Mouse (Mus musculus): ENCODE data around the gene Vwa8. TPM values are rescaled to one million over a fixed set of nuclear protein-coding genes. Genes with fewer than 3 reads are reported as not detected.

Vwa8 gene
- polyA plus RNA-seq, 1 experiment: 8.7 TPM

DNA sequence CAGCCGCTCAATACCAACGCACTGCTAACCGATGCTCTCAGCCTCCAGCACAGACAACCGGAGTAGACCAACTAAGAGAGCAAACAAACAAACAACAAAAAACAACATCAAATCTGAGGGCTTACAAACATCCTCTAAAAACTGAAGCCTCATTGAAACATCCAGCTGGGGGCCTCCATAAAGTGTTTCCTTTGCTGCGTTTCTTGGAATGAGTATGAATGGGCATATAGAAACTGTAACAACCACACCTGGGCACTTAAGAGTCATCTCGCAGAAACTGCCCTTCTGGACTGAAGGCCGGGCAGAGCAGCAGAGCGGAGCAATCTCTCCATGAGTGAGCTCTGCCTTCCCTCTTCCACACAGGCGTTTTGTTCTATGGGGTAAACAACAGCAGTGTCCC, 186.7 kb downstream of the Vwa8 start:
- Histone ChIP-seq H3K27me3 (ENCODE audit: control insufficient read depth, insufficient read depth, low read length) (no peaks in the 10 kb centered on the region), H3K4me1 (replicated peaks; ENCODE audit: control insufficient read depth, insufficient read depth, low read length) (no peaks in the 10 kb centered on the region), H3K27ac (ENCODE audit: control insufficient read depth, insufficient read depth, low read length) (no peak overlapping the region), H3K4me3 (ENCODE audit: control insufficient read depth, insufficient read depth, low read length) (no peak overlapping the region), H3K36me3 (ENCODE audit: control insufficient read depth, insufficient read depth, low read length) (no peaks in the 10 kb centered on the region)
- 96% methylated on average over 9 of the region's 9 CpGs for WGBS
- no peak for TF ChIP-seq CTCF (IDR thresholded peaks at IDR 0.05; ENCODE audit: borderline replicate concordance, control insufficient read depth, extremely low read depth, insufficient read depth, low read length, poor library complexity)
- TF ChIP-seq POLR2A (IDR thresholded peaks at IDR 0.05; ENCODE audit: control insufficient read depth, extremely low read depth, insufficient read depth, low read length, poor library complexity): no peak
- DNase-seq: no peak

DNA sequence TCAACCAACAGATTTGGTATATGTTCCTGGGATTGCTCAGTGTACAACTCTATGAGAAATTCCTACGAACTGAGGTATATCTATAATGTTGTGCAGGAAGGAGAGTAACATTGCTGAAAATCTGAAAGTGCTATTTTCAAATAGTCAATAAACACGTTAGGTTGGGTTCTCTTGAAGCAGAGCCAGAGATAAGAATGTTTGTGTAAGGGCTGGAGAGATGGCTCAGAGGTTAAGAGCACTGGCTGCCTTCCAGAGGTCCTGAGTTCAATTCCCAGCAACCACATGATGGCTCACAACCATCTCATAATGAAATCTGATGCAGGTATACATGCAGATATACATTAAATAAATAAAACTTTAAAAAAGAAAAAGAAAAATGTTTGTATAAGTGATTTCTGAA, 198.3 kb downstream of the Vwa8 start:
- no peak for DNase-seq
- WGBS: 97% methylated on average over 2 of the region's 2 CpGs

DNA sequence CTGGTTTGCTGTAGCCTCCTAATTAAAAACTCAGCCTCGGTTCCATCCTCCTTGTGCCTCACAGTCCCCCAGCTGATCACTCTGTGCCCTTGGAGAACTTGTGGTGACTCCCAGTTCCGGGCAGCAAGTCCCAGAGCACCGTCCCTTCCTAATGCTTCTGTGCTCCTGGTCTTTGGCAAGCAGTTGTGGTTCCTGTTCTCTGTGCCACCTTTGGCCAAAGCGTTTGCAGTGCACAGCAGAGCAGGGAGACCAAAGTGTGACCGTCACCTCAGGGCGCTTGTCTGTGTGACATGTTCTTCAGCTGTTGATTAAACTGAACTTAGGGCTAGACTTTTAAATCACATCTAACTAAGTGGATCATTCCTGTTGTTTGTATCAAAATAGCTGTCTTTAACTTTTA, 199.1 kb downstream of the Vwa8 start:
- DNase-seq: no peak
- WGBS: 95% methylated on average over 6 of the region's 6 CpGs
- Histone ChIP-seq H3K27ac (ENCODE audit: control insufficient read depth, insufficient read depth, low read length) (no peak overlapping the region), H3K36me3 (ENCODE audit: control insufficient read depth, insufficient read depth, low read length) (no peaks in the 10 kb centered on the region), H3K4me1 (replicated peaks; ENCODE audit: control insufficient read depth, insufficient read depth, low read length) (no peaks in the 10 kb centered on the region), H3K4me3 (ENCODE audit: control insufficient read depth, insufficient read depth, low read length) (no peak overlapping the region), H3K27me3 (ENCODE audit: control insufficient read depth, insufficient read depth, low read length) (no peaks in the 10 kb centered on the region)
- TF ChIP-seq CTCF (IDR thresholded peaks at IDR 0.05; ENCODE audit: borderline replicate concordance, control insufficient read depth, extremely low read depth, insufficient read depth, low read length, poor library complexity) (no peak), POLR2A (IDR thresholded peaks at IDR 0.05; ENCODE audit: control insufficient read depth, extremely low read depth, insufficient read depth, low read length, poor library complexity) (no peak)

More for the DNA sequence above, 198.3 kb downstream of the Vwa8 start:
- TF ChIP-seq CTCF (IDR thresholded peaks at IDR 0.05; ENCODE audit: borderline replicate concordance, control insufficient read depth, extremely low read depth, insufficient read depth, low read length, poor library complexity) (no peak), POLR2A (IDR thresholded peaks at IDR 0.05; ENCODE audit: control insufficient read depth, extremely low read depth, insufficient read depth, low read length, poor library complexity) (no peak)
- Histone ChIP-seq H3K4me1 (replicated peaks; ENCODE audit: control insufficient read depth, insufficient read depth, low read length) (no peaks in the 10 kb centered on the region), H3K27me3 (ENCODE audit: control insufficient read depth, insufficient read depth, low read length) (no peaks in the 10 kb centered on the region), H3K27ac (ENCODE audit: control insufficient read depth, insufficient read depth, low read length) (no peak overlapping the region), H3K4me3 (ENCODE audit: control insufficient read depth, insufficient read depth, low read length) (no peak overlapping the region), H3K36me3 (ENCODE audit: control insufficient read depth, insufficient read depth, low read length) (no peaks in the 10 kb centered on the region)

DNA sequence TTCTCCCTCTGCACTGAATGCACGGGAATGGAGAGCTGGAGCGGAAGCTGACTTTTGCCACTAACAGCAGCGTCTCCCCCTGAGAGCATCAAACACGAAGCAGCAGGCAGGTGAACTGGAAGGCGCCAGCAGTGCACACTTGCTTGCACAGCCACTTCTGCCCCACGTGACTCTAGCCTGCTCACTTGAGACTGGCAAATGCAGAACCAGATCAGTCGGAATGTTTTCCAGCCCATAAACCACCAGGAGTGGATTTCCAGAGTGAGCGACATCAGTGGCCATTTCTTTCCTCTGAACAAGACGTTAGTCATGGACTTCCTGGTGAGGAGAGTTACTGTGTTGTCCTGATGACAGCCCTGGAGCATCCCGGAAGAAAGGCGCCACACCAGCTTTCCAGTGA, 200.7 kb downstream of the Vwa8 start:
- Histone ChIP-seq H3K27ac (ENCODE audit: control insufficient read depth, insufficient read depth, low read length) (no peak overlapping the region), H3K4me1 (replicated peaks; ENCODE audit: control insufficient read depth, insufficient read depth, low read length) (no peaks in the 10 kb centered on the region), H3K27me3 (ENCODE audit: control insufficient read depth, insufficient read depth, low read length) (no peaks in the 10 kb centered on the region), H3K36me3 (ENCODE audit: control insufficient read depth, insufficient read depth, low read length) (no peaks in the 10 kb centered on the region), H3K4me3 (ENCODE audit: control insufficient read depth, insufficient read depth, low read length) (no peak overlapping the region)
- no peak for TF ChIP-seq CTCF (IDR thresholded peaks at IDR 0.05; ENCODE audit: borderline replicate concordance, control insufficient read depth, extremely low read depth, insufficient read depth, low read length, poor library complexity)
- TF ChIP-seq POLR2A (IDR thresholded peaks at IDR 0.05; ENCODE audit: control insufficient read depth, extremely low read depth, insufficient read depth, low read length, poor library complexity): no peak
- 95% methylated on average over 11 of the region's 11 CpGs for WGBS
- no peak for DNase-seq

DNA sequence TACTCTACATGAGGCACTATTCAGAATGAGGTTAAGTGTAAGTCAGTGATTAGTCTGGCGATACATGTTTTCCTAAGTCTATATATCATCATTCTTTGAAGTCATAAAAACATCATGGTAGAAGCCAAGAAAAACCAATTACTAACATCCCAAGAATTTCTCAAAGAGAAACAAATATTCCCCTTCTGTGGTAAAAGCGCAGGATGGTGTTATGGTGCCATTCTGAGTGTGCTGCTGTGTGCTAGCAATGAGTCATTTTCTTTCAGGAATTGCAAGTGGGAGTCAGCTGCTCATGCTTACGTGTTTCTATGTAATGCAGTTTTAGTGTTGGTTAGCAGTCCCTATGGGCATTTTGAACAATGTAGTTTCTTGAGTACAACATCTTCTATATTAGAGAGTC, 216.8 kb downstream of the Vwa8 start:
- Histone ChIP-seq H3K4me1 (replicated peaks; ENCODE audit: control insufficient read depth, insufficient read depth, low read length) (peaks cover 5% of the 10 kb centered on the region), H3K4me3 (ENCODE audit: control insufficient read depth, insufficient read depth, low read length) (no peak overlapping the region), H3K27ac (ENCODE audit: control insufficient read depth, insufficient read depth, low read length) (no peak overlapping the region), H3K36me3 (ENCODE audit: control insufficient read depth, insufficient read depth, low read length) (no peaks in the 10 kb centered on the region), H3K27me3 (ENCODE audit: control insufficient read depth, insufficient read depth, low read length) (no peaks in the 10 kb centered on the region)
- TF ChIP-seq CTCF (IDR thresholded peaks at IDR 0.05; ENCODE audit: borderline replicate concordance, control insufficient read depth, extremely low read depth, insufficient read depth, low read length, poor library complexity) (no peak), POLR2A (IDR thresholded peaks at IDR 0.05; ENCODE audit: control insufficient read depth, extremely low read depth, insufficient read depth, low read length, poor library complexity) (no peak)
- WGBS: 100% methylated on average over 3 of the region's 3 CpGs
- no peak for DNase-seq

DNA sequence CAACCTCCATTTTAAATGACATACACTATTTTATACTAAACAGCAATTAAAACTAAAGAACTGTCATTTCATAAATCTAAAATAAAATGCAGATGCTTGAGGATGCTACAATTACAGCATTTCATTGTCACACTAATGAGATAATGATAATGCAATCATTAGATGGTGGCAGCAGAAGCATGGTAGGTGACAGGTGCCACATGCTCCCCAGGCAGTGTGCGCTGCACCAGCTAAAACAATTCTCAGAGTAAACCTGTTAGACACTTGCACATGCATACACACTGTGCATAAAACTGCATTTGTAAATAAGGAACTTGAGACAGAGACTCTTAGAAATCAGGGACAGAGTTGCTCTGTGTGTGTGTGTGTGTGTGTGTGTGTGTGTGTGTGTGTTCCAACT, 220.7 kb downstream of the Vwa8 start:
- DNase-seq: no peak
- peaks cover 3% of the 10 kb centered on the region; the same call in 1 of the 2 replicates for H3K4me1 ChIP-seq (replicated peaks; ENCODE audit: control insufficient read depth, insufficient read depth, low read length)
- WGBS: 100% methylated on average over 1 of the region's 1 CpGs
- no peak overlapping the region for H3K4me3 ChIP-seq (ENCODE audit: control insufficient read depth, insufficient read depth, low read length)
- no peaks in the 10 kb centered on the region for H3K36me3 ChIP-seq (ENCODE audit: control insufficient read depth, insufficient read depth, low read length)
- TF ChIP-seq CTCF (IDR thresholded peaks at IDR 0.05; ENCODE audit: borderline replicate concordance, control insufficient read depth, extremely low read depth, insufficient read depth, low read length, poor library complexity) (no peak), POLR2A (IDR thresholded peaks at IDR 0.05; ENCODE audit: control insufficient read depth, extremely low read depth, insufficient read depth, low read length, poor library complexity) (no peak)
- H3K27me3 ChIP-seq (ENCODE audit: control insufficient read depth, insufficient read depth, low read length): no peaks in the 10 kb centered on the region
- no peak overlapping the region for H3K27ac ChIP-seq (ENCODE audit: control insufficient read depth, insufficient read depth, low read length)

DNA sequence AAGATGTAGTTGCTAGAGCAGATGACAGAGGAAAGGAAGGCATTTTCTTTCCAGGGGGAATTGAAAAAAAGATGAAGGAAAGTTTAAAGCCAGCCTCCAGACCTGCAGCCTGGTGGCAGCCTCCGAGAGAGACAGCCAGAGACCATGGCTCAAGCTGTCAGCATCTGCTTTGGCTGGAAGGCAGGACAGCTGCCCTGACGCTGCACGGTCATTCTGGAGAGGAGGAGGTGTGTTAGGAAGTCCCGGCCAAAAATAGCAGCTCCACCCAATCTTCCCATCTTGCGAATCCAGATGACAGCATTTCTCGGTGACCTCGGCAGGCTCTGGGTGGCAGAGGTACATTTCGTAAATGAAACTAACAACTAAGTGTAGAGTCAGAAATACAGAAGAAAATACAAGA, 225.9 kb downstream of the Vwa8 start:
- Histone ChIP-seq H3K4me3 (ENCODE audit: control insufficient read depth, insufficient read depth, low read length) (no peak overlapping the region), H3K4me1 (replicated peaks; ENCODE audit: control insufficient read depth, insufficient read depth, low read length) (no peaks in the 10 kb centered on the region), H3K27ac (ENCODE audit: control insufficient read depth, insufficient read depth, low read length) (no peak overlapping the region), H3K27me3 (ENCODE audit: control insufficient read depth, insufficient read depth, low read length) (no peaks in the 10 kb centered on the region), H3K36me3 (ENCODE audit: control insufficient read depth, insufficient read depth, low read length) (no peaks in the 10 kb centered on the region)
- WGBS: 96% methylated on average over 8 of the region's 8 CpGs
- no peak for DNase-seq
- TF ChIP-seq POLR2A (IDR thresholded peaks at IDR 0.05; ENCODE audit: control insufficient read depth, extremely low read depth, insufficient read depth, low read length, poor library complexity) (no peak), CTCF (IDR thresholded peaks at IDR 0.05; ENCODE audit: borderline replicate concordance, control insufficient read depth, extremely low read depth, insufficient read depth, low read length, poor library complexity) (no peak)
